Mouse (Mus musculus): Measurements from ENCODE around the gene Foxj2. TPM values are rescaled to one million over a fixed set of nuclear protein-coding genes. Genes with fewer than 3 reads are reported as not detected.

Gene Foxj2
- polyA plus RNA-seq, 1 experiment from 2014 or later = 1.0 TPM

- Histone ChIP-seq H3K27ac (ENCODE audit: low read depth) (peak within 1 kb of the TSS; percentile 64), H3K4me3 (ENCODE audit: low read depth, low read length) (peak within 1 kb of the TSS; percentile 72), H3K4me1 (ENCODE audit: insufficient read depth) (peaks cover 18% of the 10 kb centered on the region), H3K9ac (replicated peaks) (peak within 1 kb of the TSS; percentile 79), H3K4me2 (ENCODE audit: low read depth, low read length) (peak within 1 kb of the TSS; percentile 97), H3K9me3 (ENCODE audit: low read length) (no peaks in the 10 kb centered on the region), H3K27me3 (ENCODE audit: insufficient read depth, low read length) (no peaks in the 10 kb centered on the region), H3K36me3 (replicated peaks; ENCODE audit: insufficient read depth, low read length) (no peaks in the 10 kb centered on the region)
- no peak for DNase-seq
- TF ChIP-seq EP300 (IDR thresholded peaks at IDR 0.05; ENCODE audit: low read depth) (no peak), CTCF (IDR thresholded peaks at IDR 0.05; ENCODE audit: low read depth) (no peak)
- ATAC-seq = peak; percentile 77
- 1% methylated on average over 45 of the region's 46 CpGs for WGBS (ENCODE audit: insufficient replicate concordance)
These were observed 18.4 kb upstream of the Foxj2 start, which contains the start of gene Slc2a3 for GRCm38 (mm10) chr6:122801301-122801800. Gene Slc2a3, minus strand, starts transcription at chr6:122801640.

DNA sequence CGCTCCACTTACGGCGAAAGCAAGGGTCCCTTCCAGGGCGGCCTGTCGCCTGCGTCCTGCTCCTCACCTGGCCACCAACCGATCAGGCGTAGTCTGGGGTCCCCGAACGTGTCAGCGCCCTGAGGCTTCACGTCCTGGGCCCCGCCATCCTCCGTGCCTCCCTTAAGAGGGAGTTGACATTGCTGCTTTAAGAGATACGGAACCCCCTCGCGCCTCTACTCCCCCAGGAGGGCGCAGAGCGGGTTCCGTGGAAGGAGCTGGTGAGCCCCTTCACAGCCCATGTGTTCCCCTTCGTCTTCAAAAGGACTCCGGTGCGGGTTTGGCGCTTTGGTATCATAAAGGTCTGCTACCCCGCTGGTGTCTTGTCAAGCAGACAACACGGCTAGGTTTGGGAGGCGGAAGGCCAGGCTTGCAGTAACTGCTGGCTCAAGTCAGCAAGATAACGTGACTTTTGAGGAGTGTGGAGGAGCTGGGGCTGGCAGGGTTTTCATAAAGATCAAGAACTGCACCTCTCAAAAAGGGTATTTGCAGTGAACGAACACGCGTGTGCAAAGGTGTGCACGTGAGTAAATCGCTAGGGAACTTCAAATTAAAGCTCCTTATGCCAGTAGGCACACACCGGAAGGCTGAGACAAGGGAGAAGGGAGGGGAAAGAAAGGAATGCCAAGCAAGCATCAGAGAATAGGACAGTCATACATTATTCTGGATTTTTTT lies 17.8 kb upstream of the Foxj2 start:
- DNase-seq = peak; percentile 69
- peak; percentile 72 for ATAC-seq
- peaks cover 18% of the 10 kb centered on the region for H3K4me1 ChIP-seq (ENCODE audit: insufficient read depth)
- H3K4me3 ChIP-seq (ENCODE audit: low read depth, low read length) = peak overlapping the region; percentile 72
- no peak for TF ChIP-seq EP300 (IDR thresholded peaks at IDR 0.05; ENCODE audit: low read depth)
- no peak for TF ChIP-seq CTCF (IDR thresholded peaks at IDR 0.05; ENCODE audit: low read depth)
- H3K9ac ChIP-seq (replicated peaks) = peak overlapping the region; percentile 79
- H3K27ac ChIP-seq (ENCODE audit: low read depth) = peak overlapping the region; percentile 64
- 4% methylated on average over 34 of the region's 34 CpGs for WGBS (ENCODE audit: insufficient replicate concordance)
- no peaks in the 10 kb centered on the region for H3K9me3 ChIP-seq (ENCODE audit: low read length)
- no peaks in the 10 kb centered on the region for H3K27me3 ChIP-seq (ENCODE audit: insufficient read depth, low read length)
- H3K36me3 ChIP-seq (replicated peaks; ENCODE audit: insufficient read depth, low read length) = no peaks in the 10 kb centered on the region
- peak overlapping the region; percentile 97 for H3K4me2 ChIP-seq (ENCODE audit: low read depth, low read length)

- H3K27ac ChIP-seq (ENCODE audit: low read depth) = no peak overlapping the region
- H3K36me3 ChIP-seq (replicated peaks; ENCODE audit: insufficient read depth, low read length) = no peaks in the 10 kb centered on the region
- ATAC-seq (peak; percentile 59), DNase-seq (peak; percentile 90)
- no peaks in the 10 kb centered on the region for H3K27me3 ChIP-seq (ENCODE audit: insufficient read depth, low read length)
- WGBS (ENCODE audit: insufficient replicate concordance) = 10% methylated on average over 5 of the region's 5 CpGs
- no peak overlapping the region for H3K4me3 ChIP-seq (ENCODE audit: low read depth, low read length)
- peaks cover 18% of the 10 kb centered on the region for H3K4me1 ChIP-seq (ENCODE audit: insufficient read depth)
- TF ChIP-seq EP300 (IDR thresholded peaks at IDR 0.05; ENCODE audit: low read depth) (no peak), CTCF (IDR thresholded peaks at IDR 0.05; ENCODE audit: low read depth) (peak; percentile 94)
- H3K9me3 ChIP-seq (ENCODE audit: low read length) = no peaks in the 10 kb centered on the region
- H3K4me2 ChIP-seq (ENCODE audit: low read depth, low read length) = no peak overlapping the region
- no peak overlapping the region for H3K9ac ChIP-seq (replicated peaks)
These were observed 15.3 kb upstream of the Foxj2 start for GRCm38 (mm10) chr6:122804418-122804817.

GRCm38 (mm10) chr6:122810022-122810614 lies 9.6 kb upstream of the Foxj2 start:
- H3K9me3 ChIP-seq (ENCODE audit: low read length) = no peaks in the 10 kb centered on the region
- no peaks in the 10 kb centered on the region for H3K27me3 ChIP-seq (ENCODE audit: insufficient read depth, low read length)
- WGBS (ENCODE audit: insufficient replicate concordance) = 1% methylated on average over 11 of the region's 11 CpGs
- H3K9ac ChIP-seq (replicated peaks) = peak overlapping the region; percentile 42
- H3K4me1 ChIP-seq (ENCODE audit: insufficient read depth) = peaks cover 9% of the 10 kb centered on the region
- H3K36me3 ChIP-seq (replicated peaks; ENCODE audit: insufficient read depth, low read length) = no peaks in the 10 kb centered on the region
- H3K27ac ChIP-seq (ENCODE audit: low read depth) = peak overlapping the region; percentile 99
- ATAC-seq = no peak; the same call in 1 of the 2 replicates
- TF ChIP-seq CTCF (IDR thresholded peaks at IDR 0.05; ENCODE audit: low read depth) = no peak
- peak overlapping the region; percentile 59 for H3K4me3 ChIP-seq (ENCODE audit: low read depth, low read length)
- peak overlapping the region; percentile 67 for H3K4me2 ChIP-seq (ENCODE audit: low read depth, low read length)
- DNase-seq = no peak

- Histone ChIP-seq H3K9ac (replicated peaks) (peak overlapping the region; percentile 77), H3K36me3 (replicated peaks; ENCODE audit: insufficient read depth, low read length) (no peaks in the 10 kb centered on the region), H3K4me2 (ENCODE audit: low read depth, low read length) (peak overlapping the region; percentile 67), H3K27ac (ENCODE audit: low read depth) (peak overlapping the region; percentile 99), H3K27me3 (ENCODE audit: insufficient read depth, low read length) (no peaks in the 10 kb centered on the region), H3K4me1 (ENCODE audit: insufficient read depth) (peaks cover 9% of the 10 kb centered on the region), H3K9me3 (ENCODE audit: low read length) (no peaks in the 10 kb centered on the region), H3K4me3 (ENCODE audit: low read depth, low read length) (peak overlapping the region; percentile 59)
- DNase-seq (peak; percentile 96), ATAC-seq (peak; percentile 96)
- TF ChIP-seq EP300 (IDR thresholded peaks at IDR 0.05; ENCODE audit: low read depth) (peak; percentile 74), CTCF (IDR thresholded peaks at IDR 0.05; ENCODE audit: low read depth) (no peak; the same call in 1 of the 2 replicates)
- under 1% methylated on average over 30 of the region's 30 CpGs for WGBS (ENCODE audit: insufficient replicate concordance)
These were observed 9.0 kb upstream of the Foxj2 start for GRCm38 (mm10) chr6:122810615-122811279.

DNA sequence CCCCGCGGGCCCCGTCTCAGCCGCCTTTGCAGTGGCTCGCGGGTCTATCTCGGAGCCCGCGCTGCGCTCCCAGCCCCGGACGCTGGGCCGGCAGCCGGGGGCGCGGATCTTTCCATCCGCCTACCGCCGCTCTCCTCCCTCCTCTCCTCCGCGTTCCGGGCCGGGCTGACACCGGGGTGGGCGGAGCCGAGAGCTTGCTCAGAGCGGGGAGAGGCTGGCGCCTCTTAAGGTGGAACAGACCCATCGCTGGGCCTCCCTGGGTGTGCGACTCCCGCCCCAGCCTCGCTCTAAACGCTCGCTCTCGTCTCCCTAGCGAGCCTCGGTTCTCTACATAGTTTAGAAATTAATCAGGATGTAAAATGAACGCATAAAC lies 8.4 kb upstream of the Foxj2 start:
- DNase-seq (peak; percentile 94), ATAC-seq (peak; percentile 87)
- Histone ChIP-seq H3K9me3 (ENCODE audit: low read length) (no peaks in the 10 kb centered on the region), H3K36me3 (replicated peaks; ENCODE audit: insufficient read depth, low read length) (no peaks in the 10 kb centered on the region), H3K9ac (replicated peaks) (peak overlapping the region; percentile 77), H3K4me2 (ENCODE audit: low read depth, low read length) (peak overlapping the region; percentile 67), H3K4me3 (ENCODE audit: low read depth, low read length) (peak overlapping the region; percentile 59), H3K27me3 (ENCODE audit: insufficient read depth, low read length) (no peaks in the 10 kb centered on the region), H3K4me1 (ENCODE audit: insufficient read depth) (peaks cover 9% of the 10 kb centered on the region), H3K27ac (ENCODE audit: low read depth) (peak overlapping the region; percentile 99)
- TF ChIP-seq CTCF (IDR thresholded peaks at IDR 0.05; ENCODE audit: low read depth) (peak; percentile 24; the same call in 1 of the 2 replicates), EP300 (IDR thresholded peaks at IDR 0.05; ENCODE audit: low read depth) (no peak)
- WGBS (ENCODE audit: insufficient replicate concordance) = under 1% methylated on average over 29 of the region's 38 CpGs
